1 mouse cellular context compared by ENCODE assay signal in the genomic region with DNA sequence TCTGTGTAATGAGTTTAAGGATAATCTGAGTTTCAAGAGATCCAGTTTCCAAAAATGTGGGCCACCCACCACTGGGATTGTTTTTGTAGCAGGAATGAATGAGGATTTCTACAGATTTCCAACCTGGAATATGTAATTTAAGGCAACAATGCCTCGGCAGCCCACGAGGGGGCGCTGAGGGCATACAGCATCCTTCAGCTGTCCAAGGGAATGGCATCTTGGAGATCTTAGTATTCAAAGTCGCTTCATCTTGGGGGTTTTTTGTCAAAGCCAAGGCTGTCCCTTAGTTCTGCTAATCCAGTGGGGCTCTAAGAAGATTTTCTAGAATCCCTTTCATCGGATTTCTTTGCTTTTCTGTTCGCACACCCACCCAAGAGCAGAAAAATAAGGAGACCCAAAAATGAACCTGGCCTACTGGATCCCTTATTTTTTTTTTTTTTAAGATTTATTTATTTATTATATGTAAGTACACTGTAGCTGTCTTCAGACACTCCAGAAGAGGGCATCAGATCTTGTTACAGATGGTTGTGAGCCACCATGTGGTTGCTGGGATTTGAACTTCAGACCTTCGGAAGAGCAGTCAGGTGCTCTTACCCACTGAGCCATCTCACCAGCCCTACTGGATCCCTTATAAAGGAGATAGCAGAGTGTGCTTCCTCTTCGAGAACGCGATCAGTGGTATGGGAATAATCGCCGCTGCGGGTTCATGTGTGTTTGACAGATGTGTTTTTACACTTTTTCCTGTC.
TF ChIP-seq lines count a peak whose summit lies in the region.

No protein-coding gene starts in this region.

TF ChIP-seq in MEL, 35 proteins besides CTCF, POLR2A, EP300 and RAD21 (continued from another document):
- TF ChIP-seq ZNF384 (IDR thresholded peaks at IDR 0.05; ENCODE audit: low read depth, low read length): peak; percentile 73; the same call in 1 of the 2 replicates
- TF ChIP-seq UBTF (IDR thresholded peaks at IDR 0.05; ENCODE audit: borderline replicate concordance, insufficient read depth, low read depth, low read length): no peak
- peak; percentile 93 for TF ChIP-seq ZC3H11A (IDR thresholded peaks at IDR 0.05; ENCODE audit: low read depth, low read length)
- peak; percentile 94 for TF ChIP-seq MAFK (IDR thresholded peaks at IDR 0.05; ENCODE audit: borderline replicate concordance, low read depth, low read length)
- TF ChIP-seq MYB (IDR thresholded peaks at IDR 0.05; ENCODE audit: low read depth, low read length): no peak
- peak; percentile 58; the same call in 1 of the 2 replicates for TF ChIP-seq ELF1 (IDR thresholded peaks at IDR 0.05; ENCODE audit: low read depth, low read length)
- peak; percentile 98 for TF ChIP-seq TBP (IDR thresholded peaks at IDR 0.05; ENCODE audit: low read depth, low read length)
- TF ChIP-seq MXI1 (IDR thresholded peaks at IDR 0.05; ENCODE audit: low read depth, low read length): peak; percentile 72
- TF ChIP-seq USF1 (IDR thresholded peaks at IDR 0.05; ENCODE audit: low read depth, low read length): peak; percentile 33; the same call in 1 of the 2 replicates
- TF ChIP-seq SMC3 (IDR thresholded peaks at IDR 0.05; ENCODE audit: low read depth, low read length): peak; percentile 87
- TF ChIP-seq RCOR1 (IDR thresholded peaks at IDR 0.05; ENCODE audit: low read depth, low read length): no peak
- peak; percentile 44; the same call in 1 of the 2 replicates for TF ChIP-seq KAT2A (conservative IDR thresholded peaks at IDR 0.05; ENCODE audit: low read depth, low read length)
